Mouse (Mus musculus): ENCODE measurements around the gene Sertad4.

- no peak for TF ChIP-seq CTCF (IDR thresholded peaks at IDR 0.05; ENCODE audit: borderline replicate concordance, insufficient read depth, low read length)
- no peak for TF ChIP-seq POLR2A (IDR thresholded peaks at IDR 0.05; ENCODE audit: low read depth, low read length)
These were observed 855 bp upstream of the Sertad4 start for GRCm38 (mm10) chr1:192856411-192856810.

Data from embryonic fibroblast, embryonic 13.5 days (primary cell).